Mouse (Mus musculus): Measurements from ENCODE around the gene Abhd4. TPM values are rescaled to one million over a fixed set of nuclear protein-coding genes. Genes with fewer than 3 reads are reported as not detected.

The Abhd4 gene
- polyA plus RNA-seq (2012; fragmentation: generic; extraction: Trizol) = 65.9 TPM

- Histone ChIP-seq H3K27me3 (ENCODE audit: control insufficient read depth, insufficient read depth, insufficient read length) (no peaks in the 10 kb centered on the region), H3K4me2 (ENCODE audit: low read depth) (peak within 1 kb of the TSS; percentile 93), H3K4me3 (peak within 1 kb of the TSS; percentile 85), H3K79me2 (ENCODE audit: control insufficient read depth, insufficient read depth) (peaks cover 47% of the 10 kb centered on the region), H3K36me3 (ENCODE audit: control insufficient read depth, insufficient read depth) (no peaks in the 10 kb centered on the region), H3ac (ENCODE audit: control insufficient read depth, insufficient read length) (no peak within 1 kb of the TSS)
- TF ChIP-seq POLR2AphosphoS2 (IDR thresholded peaks at IDR 0.05; ENCODE audit: insufficient read length, low read depth) = peak; percentile 96
- no peak for TF ChIP-seq E2F4 (IDR thresholded peaks at IDR 0.05; ENCODE audit: insufficient read depth)
- TF ChIP-seq MYOG (IDR thresholded peaks at IDR 0.05; ENCODE audit: control insufficient read depth in 1 of 3, insufficient read depth in 1 of 3, insufficient read length in 2 of 3, low read depth in 2 of 3) = no peak
- peak; percentile 7 for TF ChIP-seq USF1 (IDR thresholded peaks at IDR 0.05; ENCODE audit: low read depth)
- TF ChIP-seq SRF (IDR thresholded peaks at IDR 0.05; ENCODE audit: control insufficient read depth, insufficient read length, low read depth) = peak; percentile 48
- peak; percentile 98 for TF ChIP-seq POLR2A (IDR thresholded peaks at IDR 0.05; ENCODE audit: insufficient read length, low read depth)
These were observed at the start of gene Abhd4, which contains the start of gene Dad1 for GRCm38 (mm10) chr14:54253741-54254291. TSS of gene Abhd4 (plus strand) at chr14:54254188. TSS of gene Dad1 (minus strand) at chr14:54254104.

- no peaks in the 10 kb centered on the region for H3K36me3 ChIP-seq (ENCODE audit: control insufficient read depth, insufficient read depth)
- TF ChIP-seq POLR2A (IDR thresholded peaks at IDR 0.05; ENCODE audit: insufficient read length, low read depth) = no peak
- no peak for TF ChIP-seq MYOG (IDR thresholded peaks at IDR 0.05; ENCODE audit: control insufficient read depth in 1 of 3, insufficient read depth in 1 of 3, insufficient read length in 2 of 3, low read depth in 2 of 3)
- TF ChIP-seq CEBPB (IDR thresholded peaks at IDR 0.05; ENCODE audit: insufficient read depth, poor library complexity, severe bottlenecking) = no peak
- TF ChIP-seq MAX (IDR thresholded peaks at IDR 0.05; ENCODE audit: low read depth) = no peak
- TF ChIP-seq SRF (IDR thresholded peaks at IDR 0.05; ENCODE audit: control insufficient read depth, insufficient read length, low read depth) = no peak
- no peak for TF ChIP-seq USF1 (IDR thresholded peaks at IDR 0.05; ENCODE audit: low read depth)
- no peak for TF ChIP-seq POLR2AphosphoS2 (IDR thresholded peaks at IDR 0.05; ENCODE audit: insufficient read length, low read depth)
- TF ChIP-seq E2F4 (IDR thresholded peaks at IDR 0.05; ENCODE audit: insufficient read depth) = no peak
- TF ChIP-seq REST (IDR thresholded peaks at IDR 0.05; ENCODE audit: insufficient read depth, insufficient read length) = no peak
- no peak for TF ChIP-seq TCF3 (IDR thresholded peaks at IDR 0.05; ENCODE audit: insufficient read length, low read depth)
- TF ChIP-seq TCF12 (IDR thresholded peaks at IDR 0.05; ENCODE audit: insufficient read depth, poor library complexity, severe bottlenecking) = no peak
- no peak for TF ChIP-seq MYOD1 (IDR thresholded peaks at IDR 0.05; ENCODE audit: control insufficient read depth in 1 of 3, insufficient read length in 2 of 3, low read depth in 2 of 3)
- H3K4me2 ChIP-seq (ENCODE audit: low read depth) = no peak overlapping the region
- no peak overlapping the region for H3ac ChIP-seq (ENCODE audit: control insufficient read depth, insufficient read length)
- no peaks in the 10 kb centered on the region for H3K27me3 ChIP-seq (ENCODE audit: control insufficient read depth, insufficient read depth, insufficient read length)
- H3K4me3 ChIP-seq = no peak overlapping the region
- no peaks in the 10 kb centered on the region for H3K79me2 ChIP-seq (ENCODE audit: control insufficient read depth, insufficient read depth)
These were observed 49.7 kb upstream of the Abhd4 start for GRCm38 (mm10) chr14:54204311-54204710.

GRCm38 (mm10) chr14:54204786-54205185 lies 49.2 kb upstream of the Abhd4 start:
- TF ChIP-seq E2F4 (IDR thresholded peaks at IDR 0.05; ENCODE audit: insufficient read depth) (no peak), POLR2A (IDR thresholded peaks at IDR 0.05; ENCODE audit: insufficient read length, low read depth) (no peak), POLR2AphosphoS2 (IDR thresholded peaks at IDR 0.05; ENCODE audit: insufficient read length, low read depth) (no peak), TCF3 (IDR thresholded peaks at IDR 0.05; ENCODE audit: insufficient read length, low read depth) (no peak), SRF (IDR thresholded peaks at IDR 0.05; ENCODE audit: control insufficient read depth, insufficient read length, low read depth) (no peak), MAX (IDR thresholded peaks at IDR 0.05; ENCODE audit: low read depth) (no peak), TCF12 (IDR thresholded peaks at IDR 0.05; ENCODE audit: insufficient read depth, poor library complexity, severe bottlenecking) (no peak), REST (IDR thresholded peaks at IDR 0.05; ENCODE audit: insufficient read depth, insufficient read length) (no peak), USF1 (IDR thresholded peaks at IDR 0.05; ENCODE audit: low read depth) (no peak), MYOG (IDR thresholded peaks at IDR 0.05; ENCODE audit: control insufficient read depth in 1 of 3, insufficient read depth in 1 of 3, insufficient read length in 2 of 3, low read depth in 2 of 3) (no peak), CEBPB (IDR thresholded peaks at IDR 0.05; ENCODE audit: insufficient read depth, poor library complexity, severe bottlenecking) (no peak), MYOD1 (IDR thresholded peaks at IDR 0.05; ENCODE audit: control insufficient read depth in 1 of 3, insufficient read length in 2 of 3, low read depth in 2 of 3) (no peak)
- Histone ChIP-seq H3ac (ENCODE audit: control insufficient read depth, insufficient read length) (no peak overlapping the region), H3K4me3 (no peak overlapping the region), H3K4me2 (ENCODE audit: low read depth) (no peak overlapping the region), H3K27me3 (ENCODE audit: control insufficient read depth, insufficient read depth, insufficient read length) (no peaks in the 10 kb centered on the region), H3K79me2 (ENCODE audit: control insufficient read depth, insufficient read depth) (no peaks in the 10 kb centered on the region), H3K36me3 (ENCODE audit: control insufficient read depth, insufficient read depth) (no peaks in the 10 kb centered on the region)

- H3K79me2 ChIP-seq (ENCODE audit: control insufficient read depth, insufficient read depth) = no peaks in the 10 kb centered on the region
- H3K27me3 ChIP-seq (ENCODE audit: control insufficient read depth, insufficient read depth, insufficient read length) = no peaks in the 10 kb centered on the region
- TF ChIP-seq MAX (IDR thresholded peaks at IDR 0.05; ENCODE audit: low read depth) = no peak
- TF ChIP-seq MYOD1 (IDR thresholded peaks at IDR 0.05; ENCODE audit: control insufficient read depth in 1 of 3, insufficient read length in 2 of 3, low read depth in 2 of 3) = no peak
- TF ChIP-seq CEBPB (IDR thresholded peaks at IDR 0.05; ENCODE audit: insufficient read depth, poor library complexity, severe bottlenecking) = no peak
- TF ChIP-seq POLR2A (IDR thresholded peaks at IDR 0.05; ENCODE audit: insufficient read length, low read depth) = no peak
- TF ChIP-seq E2F4 (IDR thresholded peaks at IDR 0.05; ENCODE audit: insufficient read depth) = no peak
- TF ChIP-seq USF1 (IDR thresholded peaks at IDR 0.05; ENCODE audit: low read depth) = no peak
- TF ChIP-seq REST (IDR thresholded peaks at IDR 0.05; ENCODE audit: insufficient read depth, insufficient read length) = no peak
- TF ChIP-seq MYOG (IDR thresholded peaks at IDR 0.05; ENCODE audit: control insufficient read depth in 1 of 3, insufficient read depth in 1 of 3, insufficient read length in 2 of 3, low read depth in 2 of 3) = no peak
- TF ChIP-seq POLR2AphosphoS2 (IDR thresholded peaks at IDR 0.05; ENCODE audit: insufficient read length, low read depth) = no peak
- TF ChIP-seq TCF12 (IDR thresholded peaks at IDR 0.05; ENCODE audit: insufficient read depth, poor library complexity, severe bottlenecking) = no peak
- no peak for TF ChIP-seq TCF3 (IDR thresholded peaks at IDR 0.05; ENCODE audit: insufficient read length, low read depth)
- no peak for TF ChIP-seq SRF (IDR thresholded peaks at IDR 0.05; ENCODE audit: control insufficient read depth, insufficient read length, low read depth)
- no peaks in the 10 kb centered on the region for H3K36me3 ChIP-seq (ENCODE audit: control insufficient read depth, insufficient read depth)
- H3K4me3 ChIP-seq = no peak overlapping the region
- H3K4me2 ChIP-seq (ENCODE audit: low read depth) = no peak overlapping the region
- H3ac ChIP-seq (ENCODE audit: control insufficient read depth, insufficient read length) = no peak overlapping the region
These were observed 48.1 kb upstream of the Abhd4 start for GRCm38 (mm10) chr14:54205904-54206303.

All from myocyte (in vitro differentiated cells).